Mouse (Mus musculus): ENCODE measurements around the gene Nyx.
"Not testable (repeated sequence)": the region's sequence is repeated elsewhere in the genome, so short reads cannot be mapped to it uniquely, and the experiment has no call there.

Nyx gene

DNA sequence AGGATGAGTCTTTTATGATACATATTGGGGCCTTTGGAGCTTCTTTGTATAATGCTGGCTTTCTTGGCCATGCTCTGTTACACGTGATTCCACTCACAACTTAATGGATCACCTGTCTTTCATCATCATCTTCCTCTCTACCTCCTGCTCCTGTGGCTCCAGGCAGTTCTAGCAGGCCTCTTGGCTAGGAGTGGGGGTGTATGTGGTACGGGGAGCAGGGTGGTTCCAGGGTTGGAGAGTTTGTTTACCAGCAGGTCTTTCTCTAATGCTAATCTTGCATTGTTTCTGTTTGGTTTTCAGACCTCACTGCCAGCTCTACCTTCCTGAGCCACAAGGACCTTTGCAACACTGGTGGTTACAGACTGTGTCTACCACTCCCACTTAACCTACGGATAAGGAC, at the start of gene Nyx:
Gene Nyx (plus strand): TSS at position 301 of the 400 bp plus-strand sequence.
- no peak for DNase-seq

DNA sequence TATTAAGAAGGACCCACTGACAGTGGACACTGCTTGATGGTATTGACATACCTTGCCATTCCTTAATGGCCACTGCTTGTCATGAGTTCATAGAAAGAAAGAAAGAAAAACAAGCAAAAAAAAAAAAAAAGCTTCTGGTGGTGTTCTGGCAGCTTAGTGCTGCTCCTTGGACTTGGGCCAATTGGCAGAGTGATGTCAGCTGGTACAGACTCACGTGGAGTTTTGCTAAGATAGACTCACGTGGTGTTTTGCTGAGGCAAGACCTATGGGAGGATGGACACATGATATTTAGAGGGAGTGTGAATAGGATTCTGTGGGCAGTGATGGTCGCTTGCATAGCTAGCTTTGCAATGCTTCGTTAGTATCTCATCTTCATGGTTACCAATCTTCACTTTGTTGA, 43.9 kb upstream of the Nyx start:
- no peak for DNase-seq

DNA sequence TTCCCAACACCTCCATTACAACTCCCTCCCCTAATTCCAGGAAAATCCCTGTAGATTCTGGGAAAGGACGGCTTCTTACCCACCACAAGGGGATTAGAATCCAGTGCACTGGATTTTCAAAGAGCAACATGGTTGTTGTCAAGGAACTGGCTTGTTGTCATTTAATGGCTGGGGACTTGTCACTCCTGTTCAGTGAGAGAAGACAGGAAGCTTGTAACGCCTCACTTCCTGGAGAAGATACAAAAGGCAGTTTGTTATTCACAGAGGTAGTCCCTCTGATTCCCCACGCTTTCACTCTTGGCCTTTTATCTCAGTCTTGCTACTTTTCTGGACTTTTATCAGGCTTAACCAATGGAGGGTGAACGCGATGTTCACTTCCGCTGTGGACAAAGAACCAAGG, 34.5 kb upstream of the Nyx start:
- DNase-seq = no peak

DNA sequence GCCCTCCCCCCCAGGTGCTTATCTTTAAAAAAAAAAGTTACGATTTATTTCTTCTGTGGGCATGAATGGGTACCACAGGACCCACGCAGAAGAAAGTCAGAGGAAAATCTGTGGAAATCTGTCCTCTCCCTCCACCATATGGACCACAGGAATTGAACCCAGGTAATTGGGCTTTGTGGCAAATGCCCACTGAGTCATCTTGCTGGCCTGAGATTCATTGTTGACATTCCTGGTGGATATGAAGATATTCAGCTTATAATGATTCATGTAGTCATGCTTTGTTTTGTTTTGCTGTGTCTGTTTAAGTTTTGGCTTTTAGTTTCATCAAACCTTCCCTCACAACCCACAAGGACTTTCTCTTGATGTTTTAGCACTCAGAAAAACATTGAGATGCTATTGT, 29.9 kb upstream of the Nyx start:
- not testable (repeated sequence) for DNase-seq

DNA sequence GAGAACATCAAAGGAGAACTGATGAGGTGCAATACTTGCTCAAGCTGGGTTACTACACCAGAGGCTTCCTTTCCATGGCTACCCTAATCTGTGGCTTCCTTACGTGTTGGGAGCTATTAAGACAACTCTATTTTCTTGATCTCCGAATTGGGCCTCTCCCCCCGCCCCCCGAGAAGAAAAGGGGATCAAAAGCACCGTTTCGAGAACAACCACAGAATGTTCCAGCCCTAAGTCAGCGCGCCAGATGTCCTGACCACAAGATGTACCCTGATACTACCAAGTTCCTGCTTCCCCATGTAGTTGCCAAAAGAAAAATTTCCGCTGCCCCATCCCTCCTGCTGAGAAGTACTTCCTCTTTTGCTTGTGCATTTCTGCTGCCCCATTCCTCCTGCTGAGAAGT, 9.4 kb upstream of the Nyx start:
- not testable (repeated sequence) for DNase-seq

DNA sequence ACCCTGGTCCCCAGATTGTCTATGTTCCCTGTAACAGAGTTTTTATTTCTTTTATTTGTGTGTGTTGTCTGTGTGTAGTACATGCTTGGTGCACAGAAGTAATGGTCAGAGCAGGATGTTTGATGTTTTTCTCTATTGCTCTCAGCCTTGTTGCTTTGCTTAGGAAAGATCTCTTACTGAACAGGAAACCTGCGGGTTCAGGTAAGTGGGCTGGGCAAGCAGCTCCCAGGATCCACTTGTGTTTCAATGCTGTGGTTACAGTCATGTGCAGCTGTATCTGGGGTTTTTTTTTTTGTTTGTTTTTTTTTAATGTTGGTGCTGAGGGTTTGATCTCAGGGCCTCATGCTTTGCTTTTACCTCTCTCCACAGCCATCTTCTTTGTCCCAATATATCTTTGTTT, 7.1 kb upstream of the Nyx start:
- DNase-seq = no peak

DNA sequence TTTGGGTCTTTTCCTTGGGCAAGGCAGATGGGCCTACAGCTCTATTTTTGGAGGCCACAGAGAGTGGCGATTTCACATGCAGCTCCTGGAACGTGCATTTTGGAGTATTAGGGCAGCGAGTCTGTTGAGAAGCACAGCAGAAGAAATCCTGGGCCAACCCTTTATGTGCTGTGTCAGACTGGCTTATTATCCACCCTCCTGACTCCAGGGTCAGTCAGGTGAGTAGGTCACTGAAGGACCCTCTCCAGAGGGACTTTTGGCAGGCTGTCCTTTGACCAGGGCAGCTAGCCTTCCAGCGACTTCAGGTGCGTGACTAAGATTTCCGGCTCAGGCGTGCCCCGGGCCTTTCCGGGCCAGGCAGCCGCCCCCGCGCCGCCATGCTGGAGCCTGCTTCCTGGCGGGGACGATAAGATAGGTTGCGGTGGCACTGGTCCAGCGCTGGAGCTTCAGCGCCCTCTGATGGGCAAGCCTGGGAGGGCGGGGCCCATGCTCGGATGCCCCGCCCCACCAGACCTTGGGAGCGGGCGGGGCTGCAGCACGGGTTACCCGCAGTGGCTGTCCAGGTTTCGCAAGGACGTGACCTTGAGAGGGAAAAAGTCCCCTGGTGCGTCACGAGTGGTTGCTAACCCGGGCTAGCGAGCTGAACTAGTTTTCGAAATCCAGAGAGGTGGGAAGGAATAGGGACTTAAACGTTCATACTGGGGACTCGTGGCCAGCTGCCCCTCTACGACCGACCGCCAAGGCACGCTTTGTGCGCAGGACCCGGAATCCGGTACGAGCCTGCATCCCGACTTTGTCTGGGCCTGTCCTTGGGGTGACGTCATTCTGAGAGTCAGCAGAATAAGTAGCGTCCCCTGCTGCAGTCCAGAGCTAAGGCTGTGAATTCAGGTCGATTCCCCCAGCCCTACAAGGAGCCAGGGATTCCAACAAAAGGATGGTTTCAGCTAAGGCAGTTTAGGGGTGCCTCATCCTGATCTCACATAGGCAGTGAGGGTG, 4.3 kb upstream of the Nyx start:
- peak; percentile 88 to 91 for DNase-seq

DNA sequence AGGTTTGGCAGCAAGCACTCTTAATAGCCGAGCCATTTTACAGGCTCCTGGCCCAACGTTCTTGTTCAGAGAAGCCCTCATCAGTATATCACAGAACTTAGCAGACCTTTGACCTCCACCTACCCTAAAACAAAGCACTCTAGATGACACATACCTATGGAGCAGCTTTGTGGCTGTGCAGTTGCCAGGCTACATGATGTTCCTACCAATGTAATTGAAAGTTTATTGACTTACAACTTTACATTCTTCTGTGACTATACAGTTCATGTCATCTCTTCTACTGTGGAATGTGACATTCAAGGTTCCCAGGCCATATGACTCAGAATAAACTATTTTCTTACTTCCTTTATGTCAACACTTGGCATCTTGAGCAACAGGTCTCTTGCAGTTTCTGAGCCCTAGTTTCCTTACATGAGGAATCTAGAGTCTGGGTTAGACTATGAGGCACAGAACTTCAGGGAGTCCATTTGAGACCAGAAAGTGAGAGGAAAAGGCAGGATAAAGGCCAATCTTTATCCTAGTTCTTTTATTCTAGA, 2.9 kb upstream of the Nyx start:
- DNase-seq = no peak

DNA sequence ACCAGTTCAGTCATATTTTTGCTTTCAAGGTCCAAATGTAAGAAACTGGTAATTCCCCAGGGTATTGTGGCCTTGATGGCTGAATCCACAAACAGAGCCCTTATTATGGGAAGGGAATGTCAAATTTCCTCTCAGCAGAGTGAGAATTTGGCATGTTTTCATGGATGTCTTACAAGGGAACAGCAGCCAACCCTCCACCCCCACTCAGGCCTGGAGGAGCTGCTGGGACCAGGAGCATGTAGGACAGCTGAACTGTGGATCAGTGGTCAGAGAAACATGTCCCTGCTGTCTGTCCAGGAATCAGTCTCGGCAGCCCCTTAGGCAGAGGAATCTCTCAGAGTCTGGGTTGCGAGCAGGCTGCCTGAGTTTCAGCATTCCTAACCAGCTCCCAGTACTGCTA, 771 bp downstream of the Nyx start:
- DNase-seq = no peak

DNA sequence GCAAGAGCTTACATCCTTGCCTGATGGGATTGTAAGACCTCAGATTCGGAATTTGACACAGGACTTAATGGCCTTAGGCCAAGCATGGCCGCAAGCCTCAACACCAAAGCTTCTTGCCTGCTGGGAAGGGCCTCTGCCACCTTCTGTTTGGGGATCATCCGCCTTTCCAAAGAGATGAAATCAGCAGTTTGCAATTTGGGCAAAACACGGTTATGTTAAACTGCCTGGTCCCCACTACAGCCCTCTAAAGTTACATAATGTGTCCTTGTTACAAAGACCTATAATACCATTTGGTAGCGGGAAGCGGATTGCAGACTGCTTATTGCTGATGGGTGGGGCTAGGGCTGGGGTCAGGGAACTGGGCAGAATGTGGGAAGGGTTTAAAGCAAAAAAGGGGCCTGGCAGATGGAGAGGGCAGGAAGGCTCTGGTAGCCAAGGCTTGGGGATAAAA, 1.2 kb downstream of the Nyx start:
- no peak for DNase-seq

DNA sequence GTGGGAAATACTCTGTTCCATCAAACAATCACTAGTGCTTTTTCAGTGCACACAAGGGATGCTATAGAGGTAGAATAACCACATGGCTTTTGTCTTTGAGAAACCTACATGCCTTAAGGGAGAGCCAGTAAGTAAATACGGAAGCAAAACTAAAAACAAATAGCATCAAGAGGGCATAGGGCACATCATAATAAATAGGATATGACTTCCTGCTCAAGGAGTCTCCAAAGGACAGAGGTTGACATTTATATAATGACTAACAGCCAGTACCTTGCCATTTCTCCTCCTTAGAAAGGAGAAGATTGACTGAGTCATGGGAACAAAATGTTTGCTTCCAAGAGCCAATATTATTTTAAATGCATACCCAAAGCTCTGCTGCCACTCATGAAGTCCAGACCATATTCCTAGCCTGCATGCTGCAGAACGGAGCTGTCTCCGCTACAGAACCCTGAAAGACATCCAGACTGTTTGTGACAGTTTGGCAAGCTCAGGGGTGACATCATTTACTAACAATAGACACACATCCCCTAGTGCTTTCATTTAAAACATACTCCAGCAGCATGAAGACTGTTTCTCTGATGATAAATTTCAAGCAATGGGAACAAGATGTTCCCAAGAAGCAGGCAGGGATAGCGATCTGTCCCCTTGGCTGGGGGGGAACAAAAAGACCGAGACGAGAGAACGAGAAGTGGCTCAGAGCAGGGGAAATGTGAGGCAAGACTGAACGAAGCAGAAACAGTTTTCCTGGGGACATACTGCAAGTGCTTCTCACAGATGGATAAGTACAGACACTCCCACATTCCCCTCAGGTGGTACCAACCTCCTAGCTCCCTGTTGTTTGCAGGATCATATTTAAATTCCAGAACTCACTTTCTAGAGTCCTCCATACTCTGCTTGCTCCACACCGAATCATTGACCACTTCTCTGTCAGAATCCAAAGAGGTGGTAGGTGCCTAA, 3.5 kb downstream of the Nyx start:
- DNase-seq = peak; percentile 39 to 77

DNA sequence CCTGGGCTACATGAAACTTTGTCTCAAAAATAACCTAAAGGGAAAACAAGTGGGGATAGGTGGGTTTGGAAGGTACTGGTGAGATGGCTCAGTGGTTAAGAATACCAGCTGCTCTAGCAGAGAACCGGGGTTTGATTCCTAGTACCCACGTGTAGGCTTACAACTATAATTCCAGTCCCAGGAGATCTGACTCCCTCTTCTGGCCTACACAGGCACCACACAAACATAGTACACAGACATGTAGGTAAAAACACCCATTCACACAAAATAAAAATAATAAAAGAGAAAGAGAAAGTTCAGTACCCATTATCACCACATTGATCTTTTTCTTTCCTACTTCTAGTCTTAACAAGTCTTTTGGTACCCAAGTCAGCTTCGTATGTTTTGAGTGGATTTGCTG, 6.0 kb downstream of the Nyx start:
- no peak for DNase-seq

DNA sequence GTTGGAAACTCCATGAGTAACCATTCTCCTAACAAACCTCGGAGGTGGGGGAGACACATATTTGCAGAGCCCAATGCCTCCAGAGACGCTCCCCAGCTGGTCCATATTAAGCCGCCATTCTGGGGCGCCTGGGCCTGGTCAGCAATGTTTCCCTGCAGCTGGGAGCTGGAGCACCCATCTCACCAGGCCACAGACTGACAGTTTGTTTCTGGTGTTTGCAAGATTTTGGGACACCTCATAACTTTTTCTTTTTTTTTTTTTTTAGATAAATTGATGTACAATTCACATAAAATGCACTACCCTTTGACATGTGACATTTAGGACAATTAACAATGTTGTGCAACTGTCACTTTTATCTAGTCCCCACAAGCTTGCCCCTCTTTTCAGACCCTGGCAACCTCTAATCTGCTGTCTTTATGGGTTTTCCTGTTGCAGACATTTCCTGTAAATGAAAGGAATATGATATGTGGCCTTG, 6.9 kb downstream of the Nyx start:
- no peak for DNase-seq

DNA sequence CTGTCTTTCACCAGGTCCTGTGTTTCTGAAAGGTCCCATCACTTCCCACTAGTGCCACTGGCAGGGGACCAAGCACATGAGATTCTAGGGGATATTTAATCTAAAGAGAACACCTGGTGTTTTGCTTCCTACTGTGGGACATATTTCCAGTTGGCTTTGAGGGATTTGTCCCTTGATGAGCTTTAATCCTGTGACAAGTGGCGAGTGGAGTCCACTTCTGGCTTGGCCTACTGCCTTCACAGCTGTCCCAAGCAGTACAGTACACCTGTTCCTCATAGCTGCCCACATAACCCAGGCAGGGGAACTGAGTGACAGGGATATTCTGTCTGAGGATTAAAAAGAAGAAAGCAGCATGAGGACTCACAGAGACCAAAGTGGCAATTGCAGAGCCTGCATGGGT, 9.5 kb downstream of the Nyx start:
- DNase-seq = no peak

DNA sequence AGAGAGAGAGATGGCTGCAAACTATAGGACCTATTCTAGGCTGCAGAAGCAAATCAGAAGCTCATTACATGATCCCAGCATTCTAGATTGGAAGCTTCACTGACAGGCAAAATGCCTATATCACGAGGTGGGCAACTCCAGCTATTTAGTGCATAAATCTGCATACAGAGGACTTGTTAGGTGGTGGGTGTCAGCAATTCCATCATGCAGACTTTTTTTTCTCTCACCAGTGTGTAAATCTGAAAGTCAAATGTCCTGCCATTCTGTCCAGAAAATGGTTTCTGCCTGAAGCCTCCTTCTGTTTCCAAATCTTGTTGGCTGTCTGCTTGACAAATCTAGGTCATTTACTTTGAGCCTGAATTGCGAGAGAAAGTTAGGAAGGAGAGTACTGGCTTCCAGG, 11.7 kb downstream of the Nyx start:
- no peak for DNase-seq

DNA sequence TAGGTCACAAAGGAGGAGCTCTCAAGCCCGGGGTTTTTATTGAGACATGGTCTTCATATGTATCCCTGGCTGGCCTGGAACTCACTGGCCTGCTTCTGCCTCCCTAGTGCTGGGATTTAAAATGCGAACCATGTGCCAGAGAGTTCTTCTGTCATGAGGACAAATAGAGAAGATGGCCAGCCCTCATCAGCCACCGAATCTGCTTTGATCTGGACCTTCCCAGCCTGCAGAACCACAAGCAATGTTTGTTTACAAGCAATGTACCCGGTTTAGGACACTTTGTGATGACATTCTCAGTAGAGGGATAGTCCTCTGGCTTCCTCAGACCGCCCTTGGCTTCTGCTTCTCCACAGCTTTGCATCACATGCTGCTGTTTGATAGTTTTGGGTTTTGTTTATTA, 12.4 kb downstream of the Nyx start:
- DNase-seq = peak; percentile 18 to 45

DNA sequence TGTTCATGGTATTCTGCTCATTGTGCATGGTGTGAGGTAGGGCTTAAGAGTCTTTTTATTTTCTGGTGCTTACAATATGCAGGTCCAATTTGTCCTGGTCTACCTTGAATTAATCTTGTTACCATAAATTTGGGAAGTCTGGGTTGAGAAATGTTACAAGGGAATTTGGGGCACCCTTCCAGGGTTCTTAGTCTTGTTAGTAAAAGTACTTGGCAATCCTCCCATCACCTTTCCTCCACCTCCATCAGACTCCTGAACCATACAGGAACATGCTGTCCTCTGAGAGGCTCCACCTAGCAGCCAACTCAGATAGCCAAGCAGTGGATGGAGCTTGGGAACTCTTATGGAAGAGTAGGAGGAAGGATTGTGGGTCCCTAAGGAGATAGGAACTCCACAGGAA, 13.7 kb downstream of the Nyx start:
- DNase-seq = no peak

DNA sequence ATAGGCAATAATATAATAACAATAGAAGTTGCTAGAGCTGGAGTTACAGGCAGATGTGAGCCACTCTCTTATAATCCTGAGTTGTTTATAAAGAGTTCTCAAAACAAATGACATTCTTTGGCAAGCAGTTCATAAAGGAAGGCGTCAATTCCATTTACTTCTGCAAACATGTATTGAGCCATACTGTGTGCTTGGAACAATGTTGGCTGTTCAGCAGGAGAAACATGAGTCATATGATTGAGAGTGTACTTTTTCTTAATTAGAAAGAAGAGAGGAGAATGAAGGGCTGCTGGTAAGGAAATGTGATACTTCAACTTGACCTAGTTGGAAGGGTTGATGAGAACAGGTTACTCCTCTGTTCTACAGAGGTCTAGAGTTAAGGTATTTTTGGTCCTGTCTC, 16.7 kb downstream of the Nyx start:
- DNase-seq = no peak

DNA sequence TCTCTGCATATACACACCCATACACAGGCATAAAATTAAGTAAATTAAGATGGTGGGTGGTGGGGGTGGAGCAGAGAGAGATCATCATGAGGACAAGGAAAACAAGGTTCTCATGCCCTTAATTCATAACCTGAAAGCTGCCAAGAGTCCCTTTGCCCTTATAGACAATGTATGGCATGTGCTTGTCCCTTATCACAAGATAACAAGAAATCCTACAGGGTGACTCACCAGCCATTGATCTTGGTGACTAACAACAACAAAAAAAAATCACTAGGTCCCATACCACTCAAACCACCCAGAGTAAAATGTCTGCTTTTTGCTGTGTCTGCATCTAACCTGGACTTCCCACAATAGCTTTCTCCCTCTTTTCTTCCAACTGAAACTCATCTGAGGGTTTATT, 18.5 kb downstream of the Nyx start:
- DNase-seq = no peak

DNA sequence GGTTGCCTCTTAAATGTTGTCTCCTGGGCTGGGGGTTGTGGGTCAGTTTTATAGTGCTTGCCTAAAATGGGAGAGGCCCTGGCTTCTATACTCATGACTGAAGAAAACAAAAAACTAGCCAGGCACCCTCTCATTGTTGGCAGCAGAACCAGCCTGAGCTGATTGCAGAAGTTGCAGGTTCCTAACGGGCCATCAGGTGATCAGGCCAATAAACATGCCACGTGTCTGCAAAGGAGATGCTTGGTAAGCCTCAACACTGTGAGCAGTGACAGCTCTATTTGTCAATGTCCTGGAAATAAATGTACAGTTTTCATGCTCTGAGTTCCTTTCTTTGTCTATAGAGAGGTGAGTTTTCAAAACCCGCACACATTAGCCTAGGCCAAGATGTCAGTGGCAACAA, 23.1 kb downstream of the Nyx start:
- DNase-seq = no peak

DNA sequence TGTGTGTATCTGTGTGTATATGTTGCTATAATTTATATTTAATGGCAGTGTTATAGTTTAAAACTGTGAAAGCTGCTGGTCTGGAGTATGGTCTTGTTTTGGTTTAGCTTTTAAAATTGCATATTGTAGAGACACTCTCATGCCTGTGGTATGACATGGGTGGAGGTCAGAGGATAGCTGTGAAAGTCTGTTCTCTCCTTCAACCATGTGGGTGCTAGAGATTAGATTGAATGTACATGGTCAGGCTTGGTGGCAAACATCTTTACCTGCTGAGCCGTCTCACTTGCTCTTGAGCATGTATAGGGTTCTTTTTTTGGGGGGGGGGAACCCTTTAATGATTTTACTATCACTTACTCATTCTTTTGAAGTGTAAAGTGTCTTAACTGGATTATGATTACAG, 23.9 kb downstream of the Nyx start:
- no peak for DNase-seq

DNA sequence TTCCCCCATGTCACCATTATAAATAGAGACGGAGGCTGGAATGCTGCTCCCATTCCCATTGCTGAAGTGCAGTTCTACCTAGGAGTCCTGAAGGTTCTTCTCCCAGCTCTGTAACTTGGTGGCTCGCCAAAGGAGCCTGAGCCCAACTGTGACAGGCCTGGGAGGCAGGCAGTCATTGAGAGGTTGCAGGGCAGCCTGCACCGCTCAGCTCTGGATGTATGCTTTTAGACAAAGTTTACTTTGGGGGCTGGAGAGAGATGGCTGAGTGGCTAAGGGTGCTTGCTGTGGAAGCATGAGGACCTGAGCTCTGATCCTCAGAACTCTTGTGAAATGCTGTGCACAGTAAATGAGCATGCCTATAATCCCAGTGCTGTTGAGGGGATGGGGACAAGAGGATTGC, 25.0 kb downstream of the Nyx start:
- DNase-seq = peak in 1 of 2 experiments; percentile 20

DNA sequence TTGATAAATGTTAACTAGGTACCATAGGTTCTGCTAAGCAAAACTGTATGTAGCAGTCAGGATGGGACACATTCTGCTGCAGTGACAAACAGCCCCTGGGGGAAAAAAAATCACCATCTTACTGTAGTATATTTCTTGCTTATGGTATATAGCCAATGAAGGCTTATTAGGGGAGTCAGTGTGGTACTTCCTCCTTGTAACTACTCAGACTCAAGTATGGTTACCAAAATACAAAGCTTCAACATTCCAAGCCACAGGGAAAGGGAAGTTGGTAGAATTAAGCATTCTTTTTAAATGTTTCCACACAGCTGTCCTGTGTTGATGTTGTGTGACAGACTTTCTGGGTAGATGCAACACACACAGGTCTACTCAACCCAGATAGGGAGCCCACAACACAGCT, 27.0 kb downstream of the Nyx start:
- no peak for DNase-seq

All from lung, adult 18-20 months (tissue).